Mouse (Mus musculus) embryo, embryonic 10.5 days (tissue): Measurements from ENCODE around the gene Ulk3.

Experiments used
- DNase-seq: peaks from one replicate; pipeline ENCODE4 v3.0.0-alpha.2; 2015; ENCODE audit warnings: low spot score

Ulk3 gene

GRCm38 (mm10) chr9:57644442-57644943 lies 55.2 kb downstream of the Ulk3 start:
- DNase-seq, result peak; percentile 49

- DNase-seq, result peak; percentile 93
Observed at GRCm38 (mm10) chr9:57644944-57645893, 56.0 kb downstream of the Ulk3 start.
